Mouse (Mus musculus): ENCODE measurements at regions not wholly inside any gene's neighbourhood (a gene's known extent, or its start where the extent isn't known, plus 50 kb on each side); places are given as distances from the start of the nearest gene placed in this dataset.

- TF ChIP-seq CTCF (conservative IDR thresholded peaks at IDR 0.05; ENCODE audit: insufficient read depth, insufficient read length, low read depth, low read length) (no peak), POLR2A (IDR thresholded peaks at IDR 0.05; ENCODE audit: low read depth, low read length) (no peak)
Observed at GRCm38 (mm10) chr8:12055931-12056330, 215.7 kb downstream of the Tex29 start.
